Comparison of ENCODE assay signal across 8 mouse cellular contexts in the genomic region with DNA sequence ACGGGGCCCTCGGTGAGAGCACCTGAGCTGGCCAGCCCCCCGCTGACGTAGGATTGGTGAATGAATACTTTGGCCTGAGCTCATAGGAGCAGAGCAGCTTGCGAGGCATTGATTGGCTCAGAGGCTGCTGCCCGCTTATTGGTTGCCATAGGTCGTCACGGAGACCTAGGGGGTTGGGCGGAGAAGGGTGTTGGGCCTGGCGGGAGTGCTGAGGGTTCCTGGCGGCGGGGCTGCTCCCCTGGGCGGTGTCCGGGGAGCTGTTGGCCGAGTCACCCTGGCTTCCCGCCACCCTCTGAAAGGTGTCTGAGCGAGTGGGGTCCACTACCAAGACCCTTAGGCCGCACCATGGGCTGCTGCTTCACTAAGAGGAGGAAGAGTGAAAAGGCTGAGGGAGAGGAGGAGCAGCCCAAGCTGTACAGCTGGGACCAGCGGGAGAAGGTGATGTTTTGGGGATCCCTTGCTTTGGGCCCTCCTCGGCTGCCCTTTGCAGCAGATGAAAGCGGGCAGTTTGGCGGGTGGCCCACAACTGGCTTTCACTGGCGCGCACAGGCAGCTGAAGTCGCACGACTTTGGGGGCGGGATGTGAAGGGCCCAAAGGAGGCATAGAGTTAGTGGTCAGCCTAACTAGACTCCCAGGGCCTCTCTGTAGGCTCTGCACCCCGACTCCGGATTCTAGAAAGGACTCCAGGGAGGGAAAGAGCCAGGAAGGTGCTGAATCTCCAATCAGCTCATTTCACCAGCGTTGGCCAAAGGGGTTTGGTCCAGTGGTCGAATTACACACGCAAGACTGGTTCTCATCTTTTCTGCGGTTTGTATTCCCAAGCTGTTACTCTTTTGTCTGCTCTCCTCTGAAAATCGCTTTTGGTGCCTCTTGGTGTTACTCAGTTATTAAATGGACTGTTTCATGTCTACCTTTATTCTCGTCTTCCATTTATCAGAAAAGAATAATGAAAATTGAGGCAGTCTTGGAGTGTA. TPM values are rescaled to one million over a fixed set of nuclear protein-coding genes. Genes with fewer than 3 reads are reported as not detected.
DNase-seq lines count a peak whose midpoint lies in the region; ATAC-seq and TF ChIP-seq lines count a peak whose summit lies in the region.

A gene (plus strand): TSS at position 91 of the 975 bp plus-strand sequence.

- ATAC-seq in Patski: peak; percentile 99
- ATAC-seq in hindbrain, embryonic 13.5 days (ENCODE audit: low FRiP score): peak; percentile 100

- H3K36me3 ChIP-seq in hindbrain, embryonic 13.5 days: no peaks in the 10 kb centered on the region

- H3K27me3 ChIP-seq in Patski: peaks cover 29% of the 10 kb centered on the region
- H3K27me3 ChIP-seq in hindbrain, embryonic 13.5 days: no peaks in the 10 kb centered on the region

- POLR2A ChIA-PET in Patski (lab: Charles Lee): no interaction called here

- H3K4me1 ChIP-seq in hindbrain, embryonic 13.5 days (replicated peaks): peaks cover 6% of the 10 kb centered on the region; the same call in 1 of the 2 replicates

- H3K9me3 ChIP-seq in hindbrain, embryonic 13.5 days: no peaks in the 10 kb centered on the region

- in situ Hi-C loops in Patski (cut with MboI; ENCODE audit: low pct_unique_long_range_greater_than_20kb): no loop called here

- CTCF ChIA-PET in Patski (lab: Charles Lee): no interaction called here

- H3K27ac ChIP-seq in hindbrain, embryonic 13.5 days: peak within 1 kb of the TSS; percentile 70

- peak; percentile 13 for DNase-seq in Patski (ENCODE audit: low read depth, low spot score)
- DNase-seq in cerebellum, postnatal 14 days: peak; percentile 85 to 86
- DNase-seq in frontal cortex, postnatal 14 days (ENCODE audit: low spot score in 2 of 2): peak; percentile 68 to 72
- DNase-seq in layer of hippocampus, postnatal 36 days: peak; percentile 71 to 74
- DNase-seq in lung, postnatal 36 days: peak; percentile 92
- peak; percentile 91 for DNase-seq in retina, postnatal 1 day
- DNase-seq in urinary bladder, adult 18-20 months (ENCODE audit: low spot score in 2 of 2): peak; percentile 43 to 70

- no peak for TF ChIP-seq CTCF in Patski (IDR thresholded peaks at IDR 0.05)

- peak within 1 kb of the TSS; percentile 58 for H3K4me2 ChIP-seq in hindbrain, embryonic 13.5 days

- H3K9ac ChIP-seq in hindbrain, embryonic 13.5 days: peak within 1 kb of the TSS; percentile 74

- H3K4me3 ChIP-seq in hindbrain, embryonic 13.5 days: peak within 1 kb of the TSS; percentile 57

- WGBS in hindbrain, embryonic 13.5 days: 16% methylated on average over 35 of the region's 35 CpGs

RNA-seq across cellular contexts. Expression of the gene that starts here (rescaled TPM):
- 26.8 TPM for polyA plus RNA-seq in Patski (2021)
- 15.6 and 17.9 TPM in 2 replicates for polyA plus RNA-seq in hindbrain, embryonic 13.5 days (2015; fragmentation: Nextera tagmentation; extraction: Ambion mirVana)
- 10 to 100 TPM; 18.1 TPM for total RNA-seq in layer of hippocampus, postnatal 36 days (2021)

Comparison
In these comparisons a context has a peak if more than half of its experiments do, and no peak if none do; other contexts are left out.
1. Peak in every context shown above with its lines: DNase-seq, ATAC-seq, H3K4me3 ChIP-seq and H3K27ac ChIP-seq.
2. DNase-seq: peak in every context shown above with its lines; median percentile 92 in lung, postnatal 36 days; 91 in retina, postnatal 1 day; 86 in cerebellum, postnatal 14 days; 72 in layer of hippocampus, postnatal 36 days; 70 in frontal cortex, postnatal 14 days; 56 in urinary bladder, adult 18-20 months; 13 in Patski.